23 mouse cellular contexts compared by ENCODE assay signal in the genomic region with DNA sequence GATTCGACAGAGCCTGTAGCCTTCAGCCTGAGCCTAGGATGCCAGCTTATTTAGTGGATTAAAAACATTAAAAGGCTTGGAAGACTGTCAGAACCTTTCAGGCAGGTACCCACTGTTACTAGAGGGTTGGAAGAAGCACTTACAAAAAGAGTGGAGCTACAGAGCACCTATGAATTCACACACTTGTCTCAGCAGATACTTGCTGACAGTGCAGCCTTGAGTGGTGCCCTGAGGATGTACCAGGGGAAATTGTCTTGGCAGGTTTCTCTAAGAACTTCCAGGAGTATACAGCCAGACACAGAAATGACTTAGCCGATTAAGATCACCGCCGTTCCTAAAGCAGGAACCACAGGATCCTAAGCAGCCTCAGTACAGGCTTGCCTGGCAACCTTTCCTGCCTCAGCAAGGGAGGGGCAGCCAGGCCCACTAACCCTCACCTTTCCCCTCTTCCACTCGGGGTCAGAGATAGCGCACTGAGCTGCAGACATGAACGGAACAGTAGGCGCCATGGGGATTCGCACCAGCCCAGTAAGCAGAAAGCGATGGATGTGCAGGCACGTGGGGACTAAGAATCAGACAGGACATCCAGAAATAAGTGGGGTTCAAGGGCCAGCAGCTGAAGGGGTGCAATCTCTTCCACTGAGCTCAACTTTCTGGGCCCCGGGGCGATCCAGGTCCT. TPM values are rescaled to one million over a fixed set of nuclear protein-coding genes. Genes with fewer than 3 reads are reported as not detected.
A peak's percentile ranks its signal among the peaks of the same experiment; 100 is the strongest.
DNase-seq lines count a peak whose midpoint lies in the region; ATAC-seq and TF ChIP-seq lines count a peak whose summit lies in the region.
"Had no signal": no experiment of that assay in that cellular context is flagged by ENCODE, and none has a peak within 500 bp of the region (broad histone marks: within the 10 kb centered on the region; RNA-seq: fewer than 3 reads in every experiment).

No protein-coding gene starts in this region.

- no peaks in the 10 kb centered on the region for H3K9me3 ChIP-seq in hindbrain, embryonic 13.5 days
- H3K9me3 ChIP-seq in hindbrain, embryonic 11.5 days (ENCODE audit: control insufficient read depth, low read length), result no peaks in the 10 kb centered on the region
- no peaks in the 10 kb centered on the region for H3K9me3 ChIP-seq in stomach, postnatal 0 days (ENCODE audit: control insufficient read depth, low read length)
- H3K9me3 ChIP-seq: G1E; heart, embryonic 12.5 days; heart, embryonic 15.5 days; hindbrain, embryonic 10.5 days; hindbrain, embryonic 15.5 days had no signal

- TF ChIP-seq EP300 in stomach, postnatal 0 days (optimal IDR thresholded peaks at IDR 0.05), result no peak

- H3K4me2 ChIP-seq in hindbrain, embryonic 13.5 days, result no peak overlapping the region
- no peak overlapping the region for H3K4me2 ChIP-seq in hindbrain, embryonic 11.5 days (replicated peaks; ENCODE audit: low read depth, low read length)
- H3K4me2 ChIP-seq in stomach, postnatal 0 days (replicated peaks; ENCODE audit: low read depth), result no peak overlapping the region
- H3K4me2 ChIP-seq: heart, embryonic 12.5 days; heart, embryonic 15.5 days; hindbrain, embryonic 15.5 days had no signal

- H3K27ac ChIP-seq in hindbrain, embryonic 13.5 days, result peak overlapping the region; percentile 35; the same call in 1 of the 2 replicates
- no peak overlapping the region for H3K27ac ChIP-seq in hindbrain, embryonic 11.5 days (ENCODE audit: low read depth, low read length)
- H3K27ac ChIP-seq in stomach, postnatal 0 days (replicated peaks), result 0 out of 2 replicates have a peak overlapping the region, but pooled peaks have one; percentile 8
- H3K27ac ChIP-seq: heart, embryonic 15.5 days; hindbrain, embryonic 10.5 days; hindbrain, embryonic 15.5 days had no signal

- H3K27me3 ChIP-seq in hindbrain, embryonic 13.5 days, result no peaks in the 10 kb centered on the region
- H3K27me3 ChIP-seq in hindbrain, embryonic 11.5 days (ENCODE audit: control insufficient read depth, insufficient read depth, low read length), result no peaks in the 10 kb centered on the region
- H3K27me3 ChIP-seq in stomach, postnatal 0 days (ENCODE audit: control insufficient read depth, insufficient read depth, low read length), result no peaks in the 10 kb centered on the region
- H3K27me3 ChIP-seq: heart, embryonic 12.5 days; heart, embryonic 15.5 days; hindbrain, embryonic 15.5 days; Patski had no signal

- no peak for TF ChIP-seq CTCF in stomach, postnatal 0 days (IDR thresholded peaks at IDR 0.05; ENCODE audit: low read depth)

- ATAC-seq in hindbrain, embryonic 13.5 days (ENCODE audit: low FRiP score), result no peak
- ATAC-seq in hindbrain, embryonic 11.5 days (ENCODE audit: low FRiP score), result no peak
- ATAC-seq in stomach, postnatal 0 days (ENCODE audit: low FRiP score, low TSS enrichment), result peak; percentile 45; the same call in 1 of the 2 replicates
- ATAC-seq: forebrain, embryonic 14.5 days; Patski had no signal

- no peak overlapping the region for H3K4me3 ChIP-seq in hindbrain, embryonic 13.5 days
- H3K4me3 ChIP-seq in hindbrain, embryonic 11.5 days (ENCODE audit: low read depth, low read length), result no peak overlapping the region
- H3K4me3 ChIP-seq in stomach, postnatal 0 days (ENCODE audit: low read depth, low read length), result no peak overlapping the region
- H3K4me3 ChIP-seq: heart, embryonic 12.5 days; heart, embryonic 15.5 days; hindbrain, embryonic 10.5 days; hindbrain, embryonic 15.5 days had no signal

- H3K9ac ChIP-seq in hindbrain, embryonic 13.5 days, result no peak overlapping the region
- no peak overlapping the region for H3K9ac ChIP-seq in hindbrain, embryonic 11.5 days (ENCODE audit: low read depth, low read length)
- no peak overlapping the region for H3K9ac ChIP-seq in stomach, postnatal 0 days (ENCODE audit: low read length)
- H3K9ac ChIP-seq: heart, embryonic 12.5 days; heart, embryonic 15.5 days; hindbrain, embryonic 15.5 days had no signal

- 0 out of 2 replicates have a peak, but pooled peaks cover 8% of the 10 kb centered on the region for H3K36me3 ChIP-seq in hindbrain, embryonic 13.5 days
- H3K36me3 ChIP-seq in hindbrain, embryonic 11.5 days (ENCODE audit: control insufficient read depth, insufficient read depth, low read length), result no peaks in the 10 kb centered on the region
- H3K36me3 ChIP-seq in stomach, postnatal 0 days (ENCODE audit: control insufficient read depth, insufficient read depth, low read length), result no peaks in the 10 kb centered on the region
- H3K36me3 ChIP-seq: heart, embryonic 15.5 days; hindbrain, embryonic 15.5 days had no signal

- 86% methylated on average over 13 of the region's 13 CpGs for WGBS in hindbrain, embryonic 13.5 days
- 93% methylated on average over 13 of the region's 13 CpGs for WGBS in hindbrain, embryonic 11.5 days
- WGBS in stomach, postnatal 0 days, result 71% methylated on average over 13 of the region's 13 CpGs

- H3K4me1 ChIP-seq in hindbrain, embryonic 13.5 days (replicated peaks), result peaks cover 74% of the 10 kb centered on the region
- H3K4me1 ChIP-seq in hindbrain, embryonic 11.5 days (replicated peaks; ENCODE audit: control insufficient read depth, insufficient read depth, low read length), result no peaks in the 10 kb centered on the region
- peaks cover 6% of the 10 kb centered on the region; the same call in 1 of the 2 replicates for H3K4me1 ChIP-seq in stomach, postnatal 0 days (replicated peaks; ENCODE audit: control insufficient read depth, insufficient read depth)

- DNase-seq in hindbrain, embryonic 11.5 days (ENCODE audit: low spot score), result no peak
- peak; percentile 53 for DNase-seq in retina, postnatal 1 day
- no peak for DNase-seq in retina, embryonic 14.5 days (ENCODE audit: low spot score)
- peak; percentile 52 for DNase-seq in fat pad, adult 2 months (ENCODE audit: extremely low read depth, low read depth, low spot score)
- peak; percentile 25 for DNase-seq in stomach, postnatal 0 days (ENCODE audit: low spot score)
- no peak for DNase-seq in lung, postnatal 36 days
- DNase-seq: adrenal gland, postnatal 10 days; adrenal gland, postnatal 36 days; B cell, adult 2 months; cerebellum, adult 18-20 months; cerebellum, adult 9-10 months; cerebellum, postnatal 14 days; gastrocnemius, postnatal 25 days; heart, postnatal 10 days; heart, postnatal 36 days had no signal

RNA-seq across cellular contexts. Expression of gene Fgfr2, which starts 39.1 kb away (rescaled TPM):
- 26.3 and 33.9 TPM in 2 replicates for polyA plus RNA-seq in hindbrain, embryonic 13.5 days (2015; fragmentation: Nextera tagmentation; extraction: Ambion mirVana)
- 71.3 and 80.6 TPM in 2 replicates for polyA plus RNA-seq in hindbrain, embryonic 11.5 days (2014; fragmentation: Nextera tagmentation; extraction: Ambion mirVana)
- polyA plus RNA-seq in stomach, postnatal 0 days (2015; fragmentation: Nextera tagmentation; extraction: Ambion mirVana), result 60.8 and 67.1 TPM in 2 replicates
- polyA plus RNA-seq: G1E had no signal

RNA-seq across cellular contexts. Expression of gene Ctbp2, which starts 40.1 kb away (rescaled TPM):
- polyA plus RNA-seq in hindbrain, embryonic 13.5 days (2015; fragmentation: Nextera tagmentation; extraction: Ambion mirVana), result 82.8 and 85.6 TPM in 2 replicates
- 132 and 134 TPM in 2 replicates for polyA plus RNA-seq in hindbrain, embryonic 11.5 days (2014; fragmentation: Nextera tagmentation; extraction: Ambion mirVana)
- 48.6 and 55.6 TPM in 2 replicates for polyA plus RNA-seq in stomach, postnatal 0 days (2015; fragmentation: Nextera tagmentation; extraction: Ambion mirVana)

Comparison
In these comparisons a context has a peak if more than half of its experiments do, and no peak if none do; other contexts are left out.
1. DNase-seq: peak in retina, postnatal 1 day (single experiment), fat pad, adult 2 months (single experiment) and stomach, postnatal 0 days (single experiment); none in hindbrain, embryonic 11.5 days (single experiment), retina, embryonic 14.5 days (single experiment) and lung, postnatal 36 days (single experiment).